Mouse (Mus musculus) kidney, postnatal 0 days (tissue): ENCODE measurements around the gene D630003M21Rik. TPM values are rescaled to one million over a fixed set of nuclear protein-coding genes. Genes with fewer than 3 reads are reported as not detected.

Experiments
- ATAC-seq: fragments of 200-750 bp; cut with Nextera tagmentation; replicated peaks from 2 replicates; pipeline ENCODE4 v1.8.0; 2017; ENCODE audit warnings: low read depth, moderate number of reproducible peaks, moderate TSS enrichment, moderate library complexity; ENCODE audit not compliant: low FRiP score
- DNase-seq: peaks from one replicate; pipeline ENCODE4 v3.0.0-alpha.2; 2016; ENCODE audit warnings: low spot score
- H3K27ac ChIP-seq: fragments of 300-500 bp; sonication (generic); 2 replicates; pipeline ENCODE4 v1.5.1; 2014; ENCODE audit warnings: mild to moderate bottlenecking
- H3K27me3 ChIP-seq: fragments of 300-500 bp; sonication (generic); 2 replicates; pipeline ENCODE4 v1.6.1; 2014; ENCODE audit warnings: low read length, mixed read lengths; ENCODE audit not compliant: insufficient read depth
- H3K36me3 ChIP-seq: fragments of 300-500 bp; sonication (generic); 2 replicates; pipeline ENCODE4 v1.6.1; 2014; ENCODE audit warnings: low read length, mixed read lengths; ENCODE audit not compliant: insufficient read depth
- H3K4me1 ChIP-seq: fragments of 300-500 bp; sonication (generic); replicated peaks from 2 replicates; pipeline ENCODE4 v1.6.1; 2014; ENCODE audit warnings: antibody characterized with exemption, low read length, mixed read lengths; ENCODE audit not compliant: insufficient read depth
- H3K4me2 ChIP-seq: fragments of 300-500 bp; sonication (generic); 2 replicates; pipeline ENCODE4 v1.6.1; 2014; ENCODE audit warnings: mild to moderate bottlenecking, low read length, moderate library complexity, mixed read lengths
- H3K4me3 ChIP-seq: fragments of 300-500 bp; sonication (generic); replicated peaks from 2 replicates; pipeline ENCODE4 v1.5.1; 2014; ENCODE audit warnings: low read depth, low read length
- H3K9ac ChIP-seq: fragments of 300-500 bp; sonication (generic); 2 replicates; pipeline ENCODE4 v1.6.1; 2014; ENCODE audit warnings: low read depth, low read length
- H3K9me3 ChIP-seq: fragments of 300-500 bp; sonication (generic); replicated peaks from 2 replicates; pipeline ENCODE4 v1.6.1; 2016; ENCODE audit warnings: low read length, inconsistent platforms, mixed read lengths
- CTCF ChIP-seq: IDR thresholded peaks from 2 replicates; pipeline ENCODE4 v1.5.1; 2016; ENCODE audit warnings: antibody characterized with exemption, low read depth, mild to moderate bottlenecking, moderate library complexity
- WGBS: fragments of 180-500 bp; shearing (Covaris S2); extraction: QIAGEN DNeasy Blood & Tissue Kit; methylation state at CpG from one replicate; pipeline ENCODE4 v1.1.7; 2014; 5-methylcytosine and 5-hydroxymethylcytosine counted together
- polyA plus RNA-seq: library from polyadenylated mRNA; unstranded; fragments of >200 nt; fragmentation: Nextera tagmentation; extraction: Ambion mirVana; gene quantifications from 2 replicates; pipeline ENCODE4 v1.2.1, GENCODE M21; 2015

The D630003M21Rik gene
- polyA plus RNA-seq, 1 experiment from 2014 or later, result 4.0 TPM

- no peak overlapping the region for H3K9ac ChIP-seq
- no peaks in the 10 kb centered on the region for H3K27me3 ChIP-seq
- H3K9me3 ChIP-seq, result no peaks in the 10 kb centered on the region
- no peaks in the 10 kb centered on the region for H3K36me3 ChIP-seq
- 55% methylated on average over 6 of the region's 6 CpGs for WGBS
- DNase-seq (no peak), ATAC-seq (no peak)
- TF ChIP-seq CTCF, result no peak
- peaks cover 13% of the 10 kb centered on the region for H3K4me1 ChIP-seq
- no peak overlapping the region for H3K4me2 ChIP-seq
- no peak overlapping the region for H3K4me3 ChIP-seq
- H3K27ac ChIP-seq, result no peak overlapping the region
Measured at GRCm38 (mm10) chr2:158161761-158162160, 67.3 kb downstream of the D630003M21Rik start.

- Histone ChIP-seq H3K27ac (0 out of 2 replicates have a peak overlapping the region, but pooled peaks have one; percentile 19), H3K36me3 (no peaks in the 10 kb centered on the region), H3K9ac (no peak overlapping the region), H3K4me3 (no peak overlapping the region), H3K27me3 (no peaks in the 10 kb centered on the region), H3K4me1 (peaks cover 7% of the 10 kb centered on the region), H3K9me3 (no peaks in the 10 kb centered on the region), H3K4me2 (no peak overlapping the region)
- ATAC-seq (no peak), DNase-seq (peak; percentile 62)
- 42% methylated on average over 7 of the region's 7 CpGs for WGBS
- TF ChIP-seq CTCF, result no peak
Measured at GRCm38 (mm10) chr2:158159376-158160235, 69.4 kb downstream of the D630003M21Rik start.

DNA sequence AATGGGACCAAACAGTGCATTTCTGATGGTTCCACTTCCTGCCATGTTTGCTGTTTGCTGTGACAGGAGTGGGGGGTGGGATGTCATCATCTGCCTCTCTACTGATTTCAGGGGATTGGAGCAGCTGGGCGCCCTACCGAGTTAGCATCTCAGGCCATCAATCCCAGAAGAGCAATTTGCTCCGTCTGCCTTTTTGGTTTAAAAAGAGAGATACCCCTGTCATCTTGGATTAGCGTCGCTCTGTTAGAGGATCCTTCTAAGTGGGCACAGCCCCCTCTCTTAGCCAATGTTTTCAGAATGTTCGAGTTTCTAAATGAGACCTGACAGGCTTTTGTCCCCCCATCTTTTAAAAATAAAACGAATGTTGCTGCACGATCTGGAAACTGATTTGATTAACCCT lies 71.4 kb downstream of the D630003M21Rik start:
- ATAC-seq (no peak), DNase-seq (no peak)
- no peak overlapping the region for H3K4me2 ChIP-seq
- H3K27ac ChIP-seq, result no peak overlapping the region
- peaks cover 7% of the 10 kb centered on the region for H3K4me1 ChIP-seq
- no peak overlapping the region for H3K4me3 ChIP-seq
- no peaks in the 10 kb centered on the region for H3K36me3 ChIP-seq
- TF ChIP-seq CTCF, result no peak
- H3K9ac ChIP-seq, result no peak overlapping the region
- 76% methylated on average over 8 of the region's 8 CpGs for WGBS
- no peaks in the 10 kb centered on the region for H3K27me3 ChIP-seq
- H3K9me3 ChIP-seq, result no peaks in the 10 kb centered on the region

DNA sequence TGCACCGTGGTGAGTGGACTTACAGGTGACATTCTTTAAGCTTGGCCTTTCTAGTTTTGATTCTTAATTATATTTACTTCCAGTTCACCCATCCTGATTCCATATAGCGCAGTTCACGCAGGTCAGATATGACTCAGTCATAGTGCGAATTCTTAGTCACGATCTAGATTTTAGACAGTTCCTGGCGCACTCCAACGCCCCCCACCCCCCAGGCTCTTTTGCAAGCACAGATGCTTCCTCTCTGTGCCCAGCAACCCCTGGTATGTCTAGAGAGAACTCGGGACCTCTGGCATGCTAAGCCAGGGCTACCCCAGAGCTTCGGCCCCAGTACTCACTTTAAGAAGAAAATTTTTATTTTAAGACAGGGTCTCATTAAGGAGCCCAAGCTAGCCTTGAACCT lies 72.5 kb downstream of the D630003M21Rik start:
- Histone ChIP-seq H3K9ac (no peak overlapping the region), H3K4me2 (no peak overlapping the region), H3K27ac (no peak overlapping the region), H3K36me3 (no peaks in the 10 kb centered on the region), H3K4me3 (no peak overlapping the region), H3K27me3 (no peaks in the 10 kb centered on the region), H3K9me3 (no peaks in the 10 kb centered on the region), H3K4me1 (peaks cover 7% of the 10 kb centered on the region)
- no peak for DNase-seq
- WGBS, result 81% methylated on average over 9 of the region's 9 CpGs
- TF ChIP-seq CTCF, result no peak
- no peak for ATAC-seq

DNA sequence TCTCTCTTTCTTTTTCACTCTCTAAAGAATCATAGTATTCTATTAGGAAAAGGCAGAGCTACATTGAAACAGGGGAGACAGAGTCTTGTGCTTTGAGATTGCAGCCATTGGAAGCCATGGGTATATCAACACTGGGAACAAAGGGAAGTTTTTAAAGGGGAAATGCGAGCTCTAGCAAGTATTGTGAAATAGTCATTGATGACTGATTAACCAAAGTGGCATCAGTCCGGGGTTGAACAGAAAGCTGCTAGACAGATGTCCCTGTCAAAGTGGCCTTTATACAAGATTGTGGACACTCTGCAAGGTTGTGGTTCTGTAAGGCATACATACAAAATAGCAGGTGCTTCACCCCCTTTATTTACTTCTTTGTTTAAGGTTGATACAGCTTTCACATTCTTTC lies 73.4 kb downstream of the D630003M21Rik start:
- Histone ChIP-seq H3K4me2 (no peak overlapping the region), H3K27ac (no peak overlapping the region), H3K9me3 (no peaks in the 10 kb centered on the region), H3K9ac (no peak overlapping the region), H3K4me3 (no peak overlapping the region), H3K36me3 (no peaks in the 10 kb centered on the region), H3K4me1 (peaks cover 7% of the 10 kb centered on the region), H3K27me3 (no peaks in the 10 kb centered on the region)
- no peak for ATAC-seq
- TF ChIP-seq CTCF, result no peak
- 54% methylated on average over 2 of the region's 2 CpGs for WGBS
- no peak for DNase-seq

GRCm38 (mm10) chr2:158155101-158155500 lies 73.9 kb downstream of the D630003M21Rik start:
- no peak overlapping the region for H3K27ac ChIP-seq
- peaks cover 7% of the 10 kb centered on the region for H3K4me1 ChIP-seq
- no peaks in the 10 kb centered on the region for H3K9me3 ChIP-seq
- no peak overlapping the region for H3K4me3 ChIP-seq
- no peak for TF ChIP-seq CTCF
- 88% methylated on average over 7 of the region's 7 CpGs for WGBS
- no peaks in the 10 kb centered on the region for H3K27me3 ChIP-seq
- DNase-seq (no peak), ATAC-seq (no peak)
- no peak overlapping the region for H3K4me2 ChIP-seq
- no peak overlapping the region for H3K9ac ChIP-seq
- H3K36me3 ChIP-seq, result no peaks in the 10 kb centered on the region
